16 mouse cellular contexts compared by ENCODE assay signal in genomic region chr5:120656281-120656751, GRCm38 (mm10). TPM values are rescaled to one million over a fixed set of nuclear protein-coding genes. Genes with fewer than 3 reads are reported as not detected.
DNase-seq lines count a peak whose midpoint lies in the region; ATAC-seq lines count a peak whose summit lies in the region.
"Had no signal": no experiment of that assay in that cellular context is flagged by ENCODE, and none has a peak within 500 bp of the region (broad histone marks: within the 10 kb centered on the region; RNA-seq: fewer than 3 reads in every experiment).

No protein-coding gene starts in this region.

- DNase-seq in lung, postnatal 25 days (ENCODE audit: low spot score): no peak
- DNase-seq in frontal cortex, postnatal 10 days (ENCODE audit: low spot score in 2 of 2): peak; percentile 29 to 61
- DNase-seq in left cerebral cortex, postnatal 36 days (ENCODE audit: low spot score in 2 of 2): peak; percentile 72 to 73
- DNase-seq in spleen, postnatal 4 days (ENCODE audit: low spot score in 2 of 2): no peak
- no peak for DNase-seq in ovary, adult 18-20 months (ENCODE audit: low spot score)
- no peak for DNase-seq in heart, postnatal 36 days
- DNase-seq: adrenal gland, adult 8-10 months; cerebellum, adult 18-20 months; gastrocnemius, postnatal 36 days; kidney, adult 18-20 months had no signal

- no peak overlapping the region for H3K27ac ChIP-seq in lung, embryonic 16.5 days (ENCODE audit: low read length)
- H3K27ac ChIP-seq: stomach, postnatal 0 days had no signal

- ATAC-seq in lung, embryonic 16.5 days (ENCODE audit: low read depth): peak; percentile 79

- H3K4me3 ChIP-seq in lung, embryonic 16.5 days (ENCODE audit: low read length): no peak overlapping the region
- H3K4me3 ChIP-seq: myocyte had no signal

- no peaks in the 10 kb centered on the region for H3K4me1 ChIP-seq in lung, embryonic 16.5 days (replicated peaks; ENCODE audit: control insufficient read depth, insufficient read depth, low read length)

- H3K4me2 ChIP-seq in lung, embryonic 16.5 days (ENCODE audit: low read depth, low read length): no peak overlapping the region

- H3K27me3 ChIP-seq in lung, embryonic 16.5 days (ENCODE audit: control insufficient read depth, insufficient read depth, low read depth, low read length): peaks cover under 1% of the 10 kb centered on the region; the same call in 1 of the 2 replicates

- H3K9me3 ChIP-seq in lung, embryonic 16.5 days (ENCODE audit: control insufficient read depth, low read length): no peaks in the 10 kb centered on the region

- H3K9ac ChIP-seq in lung, embryonic 16.5 days (ENCODE audit: low read length): no peak overlapping the region

- intact Hi-C loops in left cerebral cortex, postnatal 36 days (cut with DNase I): no loop called here
- intact Hi-C loops in heart, postnatal 36 days (cut with DNase I): no loop called here

- 56% methylated on average over 12 of the region's 12 CpGs for WGBS in lung, embryonic 16.5 days

- no peaks in the 10 kb centered on the region for H3K36me3 ChIP-seq in lung, embryonic 16.5 days (ENCODE audit: control insufficient read depth, insufficient read depth, low read length)

RNA-seq across cellular contexts. Expression of gene Rasal1, which starts 7.7 kb away (rescaled TPM):
- polyA plus RNA-seq in lung, embryonic 16.5 days (2015; fragmentation: Nextera tagmentation; extraction: Ambion mirVana): 0.18 and 0.44 TPM in 2 replicates
- total RNA-seq in left cerebral cortex, postnatal 36 days (2021): 10 to 100 TPM; 90.0 to 92.7 TPM
- not detected for total RNA-seq in heart, postnatal 36 days (2021)
- total RNA-seq: gastrocnemius, postnatal 36 days had no signal

RNA-seq across cellular contexts. Expression of gene Cfap73, which starts 22.3 kb away (rescaled TPM):
- polyA plus RNA-seq in lung, embryonic 16.5 days (2015; fragmentation: Nextera tagmentation; extraction: Ambion mirVana): 0.94 and 1.5 TPM in 2 replicates
- total RNA-seq in left cerebral cortex, postnatal 36 days (2021): not detected
- total RNA-seq in heart, postnatal 36 days (2021): not detected
- total RNA-seq: ES-E14; gastrocnemius, postnatal 36 days had no signal
- polyA plus RNA-seq: heart, embryonic 16.5 days; limb, embryonic 11.5 days; myocyte had no signal

RNA-seq across cellular contexts. Expression of gene Ddx54, which starts 43.8 kb away (rescaled TPM):
- polyA plus RNA-seq in lung, embryonic 16.5 days (2015; fragmentation: Nextera tagmentation; extraction: Ambion mirVana): 36.8 and 37.8 TPM in 2 replicates
- total RNA-seq in left cerebral cortex, postnatal 36 days (2021): 10 to 100 TPM; 36.9 to 43.1 TPM
- 10 to 100 TPM; 22.2 to 24.3 TPM for total RNA-seq in heart, postnatal 36 days (2021)

RNA-seq across cellular contexts. Expression of gene Rita1, which starts 43.9 kb away (rescaled TPM):
- 13.8 and 14.0 TPM in 2 replicates for polyA plus RNA-seq in lung, embryonic 16.5 days (2015; fragmentation: Nextera tagmentation; extraction: Ambion mirVana)
- total RNA-seq in left cerebral cortex, postnatal 36 days (2021): 10 to 100 TPM; 35.7 to 36.3 TPM
- total RNA-seq in heart, postnatal 36 days (2021): 10 to 100 TPM; 15.0 to 17.1 TPM

RNA-seq across cellular contexts. Expression of gene Dtx1, which starts 55.4 kb away (rescaled TPM):
- polyA plus RNA-seq in lung, embryonic 16.5 days (2015; fragmentation: Nextera tagmentation; extraction: Ambion mirVana): 2.4 and 3.2 TPM in 2 replicates
- 10 to 100 TPM; 67.3 to 71.3 TPM for total RNA-seq in left cerebral cortex, postnatal 36 days (2021)
- 1 to 10 TPM; 1.8 to 1.9 TPM for total RNA-seq in heart, postnatal 36 days (2021)
- polyA plus RNA-seq: myocyte had no signal

Comparison
In these comparisons a context has a peak if more than half of its experiments do, and no peak if none do; other contexts are left out.
1. DNase-seq: peak in frontal cortex, postnatal 10 days (2 of 2) and left cerebral cortex, postnatal 36 days (2 of 2); none in lung, postnatal 25 days (single experiment), spleen, postnatal 4 days (0 of 2), ovary, adult 18-20 months (single experiment) and heart, postnatal 36 days (0 of 2).
2. RNA of gene Rasal1, which starts 7.7 kb away (total RNA-seq): 90.0 to 92.7 TPM in left cerebral cortex, postnatal 36 days; not detected in heart, postnatal 36 days; every median in the first group is over 10 times any median in the second.